Mouse (Mus musculus) c-Kit-positive CD71-positive TER-119-negative erythroid progenitor cells, embryonic 14.5 days (primary cell): ENCODE measurements around the gene Susd1.

Experiments used
- DNase-seq: peaks from one replicate; pipeline ENCODE4 v3.0.0-alpha.2; 2013; ENCODE audit warnings: low read depth

The Susd1 gene

DNA sequence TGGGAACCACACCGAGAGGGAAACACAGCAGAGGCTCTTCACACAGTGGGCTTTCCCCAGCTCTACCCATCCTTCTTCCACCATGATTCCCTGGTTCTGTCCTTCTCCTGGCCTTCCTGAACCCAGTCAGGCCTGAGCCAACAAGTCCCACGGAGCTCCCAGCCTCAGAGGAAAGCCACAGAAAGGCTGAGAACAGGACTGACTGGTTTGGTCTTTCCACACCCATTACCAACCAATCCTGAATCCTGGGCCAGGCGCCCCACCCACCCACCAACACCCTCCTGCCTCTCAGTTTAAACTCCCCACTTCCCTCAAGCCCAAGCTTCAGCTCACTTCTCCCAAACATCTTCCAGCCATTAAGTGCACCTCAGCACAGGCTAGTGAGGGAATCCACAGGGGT, 4.4 kb downstream of the Susd1 start:
- no peak for DNase-seq

DNA sequence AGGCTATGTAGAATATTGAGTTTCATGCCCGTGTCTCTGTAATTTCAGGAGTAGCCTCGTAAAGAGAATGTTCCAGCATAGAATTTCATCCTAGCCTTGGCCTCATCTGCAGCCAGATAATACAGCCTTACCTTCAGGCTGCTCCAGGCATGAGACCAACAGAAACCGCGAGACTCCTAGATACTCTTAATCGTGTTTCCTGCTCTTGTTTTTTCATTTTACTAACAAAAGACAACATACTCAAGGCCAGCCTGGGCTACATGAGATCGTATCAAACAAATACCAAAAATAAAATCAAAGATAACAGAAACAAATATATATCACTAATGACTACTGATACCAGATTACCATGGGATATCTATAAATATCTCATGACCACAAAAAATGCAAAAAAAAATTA, 9.3 kb downstream of the Susd1 start:
- no peak for DNase-seq

DNA sequence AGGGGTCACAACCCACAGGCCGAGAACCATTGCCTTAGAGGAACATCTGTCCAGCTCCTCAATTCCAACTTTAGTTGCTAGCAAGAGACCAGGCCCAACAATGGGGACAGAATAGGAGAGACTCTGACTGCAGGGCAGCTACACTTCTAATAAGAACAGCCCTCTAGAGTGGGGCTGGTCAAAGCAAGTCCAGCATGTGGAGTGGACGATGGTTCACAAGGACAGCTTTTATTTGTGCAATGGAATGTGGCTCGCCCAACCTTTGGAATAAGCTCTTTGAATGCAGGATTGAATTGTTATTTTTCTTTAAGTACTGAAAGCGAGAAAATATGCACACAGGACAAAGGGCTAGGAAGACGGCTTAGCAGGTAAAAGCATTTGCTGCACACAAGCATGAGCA, 12.0 kb downstream of the Susd1 start:
- DNase-seq = no peak

DNA sequence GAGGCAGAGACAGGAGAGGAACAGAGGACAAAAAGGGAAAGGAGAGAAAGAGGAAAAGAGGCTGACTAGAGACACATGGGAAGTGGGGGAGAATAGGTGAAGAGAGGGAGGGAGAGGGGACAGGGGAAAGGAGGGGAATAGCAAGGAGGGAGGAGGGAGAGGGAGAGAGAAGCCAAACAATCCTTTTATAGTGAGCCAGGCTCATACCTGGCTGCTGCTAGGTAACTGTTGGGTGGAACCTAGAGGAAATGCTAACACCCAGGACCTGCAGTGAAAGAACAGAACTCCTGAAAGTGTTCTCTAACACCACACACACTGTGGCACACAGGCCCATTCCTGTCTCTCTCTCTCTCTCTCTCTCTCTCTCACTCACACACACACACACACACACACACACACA, 15.6 kb downstream of the Susd1 start:
- no peak for DNase-seq

DNA sequence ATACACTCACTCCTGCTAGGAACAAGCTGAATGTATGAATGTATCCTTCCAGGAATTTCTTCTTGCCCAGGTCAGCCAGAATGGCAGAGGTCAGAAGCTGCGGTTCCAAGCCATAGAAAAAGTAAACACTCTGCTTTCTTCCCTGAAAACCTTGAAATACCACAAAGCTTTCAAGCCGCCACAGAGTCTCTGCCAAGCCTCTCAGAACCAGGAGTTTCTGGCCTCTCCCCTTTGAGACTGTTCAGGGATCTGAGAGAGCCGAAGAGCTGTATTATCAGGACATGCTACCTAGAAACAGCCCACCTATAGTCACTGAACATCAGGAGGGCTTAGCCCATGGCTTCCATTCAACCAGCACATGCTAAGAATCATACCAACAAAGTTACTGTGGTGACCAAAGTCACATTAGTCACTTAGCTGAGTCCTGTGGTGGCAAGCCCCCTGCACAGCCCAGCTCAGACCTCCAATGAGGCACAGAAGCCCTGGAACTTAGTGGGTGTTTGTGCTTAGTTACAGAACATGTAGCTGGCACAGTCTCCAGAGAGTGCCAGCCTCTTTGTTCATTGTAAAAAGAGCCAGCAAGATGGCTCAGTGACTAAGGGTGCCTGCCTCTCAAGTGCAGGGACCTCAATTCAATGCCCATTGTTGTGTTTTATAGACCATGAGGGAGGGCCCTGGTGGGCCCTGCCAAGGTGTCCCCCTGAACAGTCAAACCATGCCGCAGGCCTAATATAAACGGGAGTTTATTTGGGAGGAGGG, 16.2 kb downstream of the Susd1 start:
- no peak for DNase-seq

DNA sequence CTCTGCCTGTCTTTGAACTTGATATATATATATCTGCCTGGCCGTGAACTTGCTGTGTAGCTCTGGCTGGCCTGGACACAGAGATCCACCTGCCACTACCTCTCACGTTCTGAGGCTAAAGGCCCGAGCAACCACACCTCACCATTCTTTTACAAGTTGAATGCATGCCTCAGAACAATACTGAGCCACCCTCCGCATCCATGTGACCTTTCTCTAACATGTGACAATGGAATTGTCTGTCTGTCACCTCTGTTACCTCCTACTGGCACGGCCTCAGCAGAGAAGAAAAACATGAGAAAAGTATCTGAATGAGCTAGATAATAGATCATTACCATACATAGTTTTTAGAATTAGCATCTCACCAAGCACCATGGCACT, 17.1 kb downstream of the Susd1 start:
- no peak for DNase-seq

DNA sequence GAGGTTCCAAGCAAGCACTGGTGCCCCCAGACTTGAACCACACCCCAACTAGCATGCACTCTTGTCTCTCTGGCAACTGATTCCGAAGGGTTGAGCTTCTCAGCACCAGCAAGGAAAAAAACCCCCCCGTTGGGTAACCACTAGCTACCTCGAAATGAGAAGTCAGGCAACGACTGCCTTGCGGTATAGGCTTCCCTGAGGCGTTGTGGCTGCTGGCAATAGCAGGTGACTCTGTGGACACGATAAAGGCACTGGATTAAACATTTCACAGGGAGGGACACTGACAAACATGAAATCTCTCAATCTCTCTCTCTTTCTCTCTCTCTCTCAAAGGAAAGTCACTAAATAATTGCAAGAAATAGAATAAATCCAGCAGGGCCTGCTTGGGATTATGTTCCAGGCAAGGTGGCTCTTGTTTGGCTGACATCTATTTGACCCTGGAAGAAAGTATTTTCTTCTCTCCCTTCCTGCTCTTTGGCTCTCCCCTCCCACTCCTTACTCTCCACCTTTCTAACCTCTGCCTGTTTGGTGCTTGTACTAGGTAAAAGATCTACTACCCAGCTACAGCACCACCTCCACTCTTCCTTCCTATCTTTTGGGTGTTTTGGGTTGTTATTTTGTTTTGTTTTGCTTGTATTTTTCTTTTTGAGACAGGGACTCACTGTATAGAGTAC, 17.6 kb downstream of the Susd1 start:
- no peak for DNase-seq

DNA sequence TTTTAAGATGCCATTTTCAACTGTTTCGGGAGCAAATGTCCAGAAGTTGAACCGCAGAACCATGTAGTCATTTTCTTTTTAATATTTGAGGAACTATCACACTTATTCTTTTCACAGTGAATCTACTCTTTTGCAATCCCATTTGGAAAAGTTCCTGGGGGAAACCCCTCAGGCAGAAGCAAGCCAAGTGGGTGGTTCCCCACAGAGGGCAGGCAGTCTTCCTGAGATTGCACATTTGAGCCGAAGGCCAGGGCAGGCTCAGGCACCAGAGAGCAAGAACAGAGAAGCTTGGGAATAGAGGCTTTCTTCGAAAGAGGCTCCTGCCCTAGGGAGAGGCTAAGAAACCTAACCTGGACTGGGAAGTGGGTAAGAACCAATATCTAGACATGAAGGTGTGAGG, 19.2 kb downstream of the Susd1 start:
- DNase-seq = no peak

DNA sequence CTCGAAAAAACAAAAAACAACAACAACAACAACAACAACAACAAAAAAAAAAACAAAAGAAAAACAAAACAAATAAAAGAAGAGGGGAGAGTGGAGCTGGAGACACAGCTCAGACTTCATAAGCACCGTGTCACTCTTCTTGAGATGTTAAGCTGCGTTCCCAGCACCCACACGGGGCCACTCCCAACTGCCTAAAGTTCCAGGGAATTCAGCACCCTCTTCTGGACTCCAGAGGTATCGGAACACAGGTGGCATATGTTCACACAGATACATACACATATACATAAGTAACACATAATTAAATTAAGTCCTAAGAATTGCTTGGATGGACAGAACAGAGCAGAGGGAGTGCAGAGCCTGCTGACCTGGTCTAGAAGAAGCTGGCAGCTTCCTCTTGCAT, 25.0 kb downstream of the Susd1 start:
- DNase-seq = no peak

DNA sequence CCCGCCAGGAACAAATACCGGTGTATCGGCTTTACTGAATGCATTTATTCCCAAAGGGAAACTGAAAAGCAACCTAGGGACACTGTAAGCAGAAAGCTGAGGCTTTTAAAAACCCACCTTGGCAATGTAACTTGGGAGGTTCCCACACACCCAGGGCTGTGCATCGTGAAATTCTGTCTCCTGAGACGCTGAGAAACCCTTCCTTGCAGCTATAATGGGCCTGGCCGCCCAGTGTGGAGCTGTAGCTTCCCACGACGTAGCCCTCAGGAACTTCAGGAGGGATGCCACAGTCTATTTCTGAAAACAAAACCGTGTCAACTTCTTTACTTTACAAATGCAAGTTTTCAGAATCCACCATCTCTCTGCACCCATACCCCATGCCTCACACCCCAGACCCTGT, 27.3 kb downstream of the Susd1 start:
- DNase-seq = no peak

DNA sequence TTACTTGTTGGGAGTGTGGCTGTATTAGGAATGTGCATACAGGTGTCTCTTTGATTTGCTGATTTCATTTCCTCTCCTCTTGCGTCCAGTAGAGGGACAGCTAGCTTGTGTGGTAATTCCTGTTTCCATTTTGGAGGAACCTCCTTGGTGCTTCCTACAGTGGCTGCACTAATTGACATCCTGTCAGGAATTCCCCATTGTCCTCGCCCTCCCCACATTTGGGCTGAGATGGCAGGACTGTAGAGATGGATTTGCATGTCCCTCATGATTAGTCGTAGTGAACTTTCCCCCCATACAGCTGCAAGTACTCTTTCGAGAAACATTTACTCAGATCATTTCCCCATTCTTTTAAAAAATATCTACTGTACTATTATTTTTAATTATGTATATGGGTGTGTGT, 30.7 kb downstream of the Susd1 start:
- DNase-seq = no peak

DNA sequence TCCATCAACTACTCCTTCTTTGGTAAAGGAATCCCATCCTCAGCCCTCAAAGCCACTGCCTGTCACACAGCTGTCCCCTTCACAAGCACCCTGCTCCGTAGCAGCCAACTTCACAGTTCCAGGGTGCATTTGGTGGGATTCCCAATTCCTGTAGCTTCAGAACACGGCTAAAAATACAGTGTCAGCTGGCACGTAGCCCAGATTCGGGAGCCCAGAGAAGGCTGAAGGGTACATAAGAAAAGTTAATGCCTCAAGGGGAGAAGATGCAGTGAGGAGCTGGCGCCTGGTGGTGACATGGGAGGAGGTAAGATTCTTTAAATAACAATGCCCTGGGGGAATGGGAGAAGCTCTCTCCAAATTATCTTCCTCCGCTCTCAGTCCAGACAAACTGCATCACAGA, 34.1 kb downstream of the Susd1 start:
- DNase-seq = no peak

DNA sequence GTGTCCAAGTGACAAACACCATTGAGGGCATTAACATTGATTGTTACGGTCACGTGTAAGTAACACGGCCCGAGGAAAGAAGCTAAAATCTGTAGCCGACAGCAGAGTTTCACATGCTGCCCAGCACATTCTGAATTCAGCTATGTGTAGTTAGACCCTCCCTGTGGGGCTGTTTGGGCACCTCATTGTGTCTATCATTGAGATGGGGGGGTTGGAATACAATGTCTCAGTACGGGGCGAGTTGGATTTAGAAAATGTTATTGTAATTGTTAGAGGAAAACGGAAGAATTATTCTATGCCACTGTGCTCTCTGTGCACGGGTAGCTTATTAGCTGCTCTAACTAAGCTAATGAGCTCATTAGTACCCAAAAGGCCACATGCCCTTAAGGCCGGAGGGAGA, 37.5 kb downstream of the Susd1 start:
- no peak for DNase-seq

DNA sequence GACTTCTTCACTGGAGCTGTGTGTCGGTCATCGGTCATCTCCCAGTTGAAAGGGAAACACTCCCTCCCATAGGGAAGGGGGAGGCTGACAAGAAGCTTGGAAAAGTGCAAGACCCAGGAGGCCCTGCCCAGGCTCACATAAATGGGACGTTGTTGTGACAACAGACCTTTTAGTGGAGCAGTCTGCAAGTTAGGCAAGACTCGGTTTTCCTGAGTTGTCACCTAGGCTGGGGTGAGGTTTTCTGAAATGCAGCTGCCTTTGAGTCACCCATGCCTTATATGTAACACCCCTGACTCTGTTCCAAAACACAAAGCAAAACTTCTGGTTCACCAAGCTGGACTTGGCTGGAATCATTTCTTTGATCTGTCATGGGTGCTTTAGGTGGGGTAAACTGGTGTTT, 39.1 kb downstream of the Susd1 start:
- no peak for DNase-seq

DNA sequence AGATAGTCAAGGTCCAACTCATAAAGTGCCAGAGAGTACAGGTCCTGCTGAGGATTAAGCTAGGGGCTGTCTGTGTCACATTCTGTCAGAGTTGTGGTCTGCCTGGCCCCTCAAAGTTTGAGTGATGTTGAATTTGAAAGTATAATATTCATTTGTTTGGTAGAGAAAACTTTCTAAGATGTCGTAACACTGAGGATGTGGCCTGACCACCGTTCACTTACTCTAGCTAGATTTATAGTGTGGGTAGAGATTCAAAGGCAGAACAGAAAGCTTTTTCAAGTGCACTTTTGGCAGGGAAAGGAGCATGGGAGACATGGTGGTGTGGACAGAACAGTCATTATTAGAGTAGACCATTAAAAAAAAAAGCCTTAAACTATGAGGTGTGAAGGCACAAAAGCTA, 42.9 kb downstream of the Susd1 start:
- no peak for DNase-seq

DNA sequence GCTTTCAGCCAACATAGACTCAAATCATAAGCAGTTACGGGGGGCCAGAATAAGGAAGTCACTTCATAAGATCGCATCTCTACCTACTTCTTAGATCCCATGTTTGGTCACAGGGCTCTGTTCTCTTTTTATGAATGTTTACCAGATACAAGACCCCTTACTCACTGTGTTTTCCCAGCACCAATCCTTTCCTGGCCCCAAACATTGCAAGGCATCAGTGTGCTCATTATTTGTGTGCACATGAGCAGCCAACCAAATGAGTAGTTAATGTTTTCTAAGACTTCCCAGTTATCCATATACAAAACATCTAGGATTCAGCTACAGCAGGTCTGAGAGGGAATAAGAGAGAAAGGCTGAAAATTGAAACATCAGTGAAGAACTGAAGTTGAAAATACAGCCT, 44.3 kb downstream of the Susd1 start:
- no peak for DNase-seq

DNA sequence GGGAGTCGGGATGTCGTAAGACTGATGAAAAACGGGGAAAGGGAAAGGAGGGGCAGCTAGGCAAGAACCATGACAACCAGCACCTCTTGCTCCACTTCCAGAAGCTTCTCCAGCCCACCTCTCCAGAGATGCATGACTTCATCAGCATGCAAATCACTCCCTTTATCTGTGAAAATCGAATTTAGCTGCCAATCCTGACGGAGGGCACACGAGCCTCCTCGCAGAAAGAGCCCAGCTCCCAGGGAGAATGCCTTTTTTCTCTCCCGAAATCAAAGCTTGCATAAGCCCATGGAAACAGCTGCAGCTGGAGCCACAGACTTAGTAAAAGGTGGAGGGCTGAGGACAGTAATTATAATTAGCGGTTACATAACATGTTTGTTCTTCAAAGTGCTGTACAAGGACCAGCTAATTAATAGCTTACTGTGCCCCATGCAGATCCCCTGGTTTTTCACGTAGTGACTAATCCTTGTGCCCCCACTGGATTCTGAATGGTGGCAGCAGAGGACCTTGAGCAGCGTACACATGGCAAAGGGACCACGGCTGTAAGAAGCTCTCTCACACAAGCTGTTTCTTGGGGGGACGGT, 49.9 kb downstream of the Susd1 start:
- DNase-seq = no peak

DNA sequence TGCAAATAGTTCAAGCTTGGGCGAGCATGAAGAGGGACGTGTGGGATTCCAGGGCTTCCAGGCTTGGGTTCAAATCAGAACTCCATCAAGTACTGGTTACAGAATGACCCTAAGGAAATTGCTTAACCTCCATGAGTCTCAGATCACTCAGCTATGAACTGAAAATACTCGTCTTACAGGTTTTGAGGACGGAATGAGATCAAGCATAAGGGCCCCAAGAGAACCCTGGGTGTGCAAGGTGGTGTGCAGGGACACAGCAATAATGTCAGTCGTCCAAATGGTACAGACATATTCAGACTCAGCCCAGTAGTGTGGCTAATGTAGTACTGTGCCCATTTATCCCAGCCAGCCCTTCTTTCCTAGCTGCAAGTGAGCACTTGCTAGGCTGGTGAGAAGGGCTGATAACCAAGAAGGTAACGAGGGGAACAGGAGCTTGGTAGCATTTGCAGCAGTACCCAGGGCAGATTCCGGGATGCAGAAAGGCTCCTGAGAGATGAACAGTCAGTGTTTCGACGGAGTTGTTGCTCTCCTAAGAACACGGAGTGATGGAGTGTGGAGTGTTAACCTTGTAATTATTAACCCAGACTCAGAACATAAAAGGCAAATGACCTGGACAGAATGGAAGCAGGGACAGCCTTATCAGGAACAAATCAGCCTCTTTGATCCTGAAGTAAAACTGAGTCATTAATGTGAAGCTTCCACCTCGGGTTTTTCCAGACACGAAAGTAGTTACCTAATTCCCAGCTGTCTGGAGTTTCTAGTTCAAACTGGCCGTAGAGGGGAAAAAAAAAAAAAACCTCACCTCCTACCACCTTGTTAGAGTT, 50.8 kb downstream of the Susd1 start:
- no peak for DNase-seq

DNA sequence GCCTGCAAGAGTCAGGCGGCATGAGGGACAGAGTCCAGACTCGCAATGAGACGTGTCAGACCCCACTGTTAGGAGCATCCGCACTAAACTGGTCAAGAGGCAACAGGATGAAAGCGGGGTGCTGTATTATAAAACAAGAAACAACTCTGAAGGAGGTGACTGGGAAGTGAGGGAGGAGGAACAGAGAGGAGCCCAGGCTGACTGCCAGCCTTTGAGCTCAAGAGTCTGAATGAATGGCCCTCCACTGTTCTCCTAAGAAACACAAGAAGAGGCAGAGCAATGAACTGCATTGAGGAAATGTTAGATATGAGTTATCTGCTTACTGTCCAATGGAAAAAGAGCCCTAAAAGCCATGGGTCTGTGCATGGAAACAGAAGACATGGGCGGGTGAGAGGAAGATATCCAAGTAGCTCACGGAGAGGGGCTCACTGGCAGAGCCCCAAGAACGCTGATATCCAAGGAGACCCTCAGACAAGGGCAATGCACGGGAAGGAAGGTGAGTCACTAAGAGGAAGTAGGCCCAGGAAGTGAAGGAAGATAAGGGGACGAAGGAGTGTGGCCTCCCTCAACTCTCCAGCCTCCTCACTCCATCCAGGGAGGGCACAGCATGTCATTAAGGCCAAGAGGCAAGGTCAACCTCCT, 53.1 kb downstream of the Susd1 start:
- no peak for DNase-seq

DNA sequence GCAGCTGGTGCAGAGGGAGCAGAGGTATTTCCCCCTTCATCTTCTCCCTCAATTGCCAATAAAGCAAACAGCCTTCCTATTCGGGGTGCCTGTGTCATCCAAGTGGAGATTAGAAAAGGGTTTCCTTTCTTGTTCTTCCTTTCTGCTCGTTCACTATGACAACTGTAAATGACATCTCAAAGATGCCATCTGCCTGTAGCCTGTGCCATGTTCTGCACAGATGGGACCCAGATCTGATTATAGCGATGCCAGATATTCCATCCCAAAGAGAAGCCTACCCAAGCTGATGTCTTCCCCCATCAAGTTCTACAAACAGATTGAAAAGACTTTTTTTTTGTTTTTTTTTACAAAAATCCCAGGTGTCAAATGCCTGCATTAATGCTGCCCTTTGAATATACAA, 54.6 kb downstream of the Susd1 start:
- DNase-seq = no peak

DNA sequence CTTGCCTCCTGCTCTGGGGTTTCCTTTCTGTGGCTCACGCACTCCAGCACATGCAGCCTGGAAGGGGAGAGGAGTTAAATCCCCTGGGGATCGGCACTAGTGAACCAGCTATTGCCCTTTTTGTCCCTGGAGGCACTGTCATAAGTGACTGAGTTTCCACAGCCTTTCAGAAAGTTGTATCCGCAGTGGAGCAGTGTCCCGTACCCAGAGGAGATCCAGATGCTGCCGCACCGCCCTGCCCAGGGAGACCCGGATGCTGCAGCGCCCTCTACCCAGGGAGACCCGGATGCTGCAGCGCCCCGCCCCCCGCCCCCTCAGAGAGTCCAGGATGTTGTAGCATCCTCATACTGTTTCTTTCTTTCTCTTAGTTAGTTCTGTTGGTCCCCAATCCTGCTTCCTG, 56.3 kb downstream of the Susd1 start:
- DNase-seq = no peak

DNA sequence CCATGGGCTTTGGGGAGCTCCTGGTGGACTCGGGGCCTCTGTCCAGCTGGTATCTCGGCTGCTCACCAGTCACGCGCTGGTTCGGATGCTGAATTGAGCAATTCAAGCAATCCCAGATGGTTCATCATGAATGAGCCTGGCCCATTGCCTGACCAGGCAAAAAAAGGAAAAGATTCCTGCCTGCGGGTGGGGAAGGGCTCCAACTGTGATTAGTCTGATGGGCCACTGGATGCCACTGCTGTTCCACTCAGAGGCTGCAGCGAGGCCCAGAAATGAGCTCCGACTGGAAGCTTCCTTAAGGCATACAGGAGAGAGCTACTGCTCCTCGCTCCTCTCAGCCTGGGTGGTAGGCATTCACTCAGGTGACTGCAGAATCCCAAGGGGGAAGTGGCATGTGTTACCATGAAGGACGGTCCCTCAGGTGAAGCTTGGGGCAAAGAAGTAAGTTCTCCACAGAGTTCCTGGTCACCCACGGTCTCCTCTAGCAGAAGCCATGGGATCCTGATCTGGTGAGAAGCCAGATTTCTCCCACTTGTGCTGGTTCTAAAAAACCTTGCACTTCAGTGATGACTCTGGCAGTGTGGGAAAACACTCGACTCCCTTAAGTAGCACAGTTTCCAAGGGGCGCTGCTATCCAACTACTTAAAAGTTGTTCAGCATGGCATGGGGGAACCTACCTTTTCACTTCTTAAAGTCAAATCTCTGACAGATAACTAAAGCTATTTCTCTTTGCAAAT, 57.3 kb downstream of the Susd1 start:
- DNase-seq = no peak
